Mouse (Mus musculus) CD4-positive helper T cell, adult 2 months (primary cell): Measurements from ENCODE around the gene Flii.

Experiments used
- DNase-seq: peaks from one replicate; pipeline ENCODE4 v3.0.0-alpha.2; 2012; ENCODE audit warnings: low read depth, missing footprints, low spot score

Flii gene

DNA sequence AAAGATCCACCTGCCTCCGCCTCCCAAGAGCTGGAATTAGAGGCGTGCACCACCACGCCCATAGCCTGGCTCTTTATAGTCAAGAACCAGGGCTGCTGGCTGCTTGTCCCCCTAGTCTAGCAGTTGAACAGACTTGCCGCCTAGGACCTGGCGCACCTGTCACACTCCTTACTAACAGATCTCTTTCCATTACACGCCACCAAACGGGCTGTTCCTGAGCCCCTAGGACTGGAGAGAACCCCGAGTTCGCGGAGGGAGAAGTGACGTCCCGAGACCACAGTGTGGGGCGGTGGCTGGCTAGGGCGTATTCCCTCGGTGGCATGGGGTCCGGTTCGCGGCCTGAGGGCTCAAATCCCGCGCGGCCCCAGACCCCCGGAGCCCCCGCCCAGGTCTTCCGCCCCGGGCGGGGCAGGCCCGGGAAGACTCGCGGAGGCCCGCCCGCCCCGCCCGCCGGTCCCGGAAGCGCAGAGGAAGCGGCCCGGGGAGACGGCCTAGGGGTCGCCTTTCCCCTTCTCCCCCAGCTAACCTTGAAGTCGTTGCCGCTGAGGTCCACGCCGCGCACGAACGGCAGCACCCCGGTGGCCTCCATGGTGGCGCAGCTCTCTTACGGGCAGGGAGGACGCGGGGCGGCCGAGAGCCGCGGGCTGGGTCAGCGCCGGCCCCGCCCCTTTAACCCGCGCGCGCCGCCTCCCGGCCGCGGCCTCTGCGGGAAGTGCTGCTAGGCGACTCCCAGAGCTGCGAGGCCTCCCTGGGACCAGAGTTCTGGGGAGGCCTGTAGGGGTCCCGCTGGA is at the start of gene Flii:
Flii (minus strand) TSS at position 663 of the 791 bp plus-strand sequence.
- peak; percentile 87 for DNase-seq

DNA sequence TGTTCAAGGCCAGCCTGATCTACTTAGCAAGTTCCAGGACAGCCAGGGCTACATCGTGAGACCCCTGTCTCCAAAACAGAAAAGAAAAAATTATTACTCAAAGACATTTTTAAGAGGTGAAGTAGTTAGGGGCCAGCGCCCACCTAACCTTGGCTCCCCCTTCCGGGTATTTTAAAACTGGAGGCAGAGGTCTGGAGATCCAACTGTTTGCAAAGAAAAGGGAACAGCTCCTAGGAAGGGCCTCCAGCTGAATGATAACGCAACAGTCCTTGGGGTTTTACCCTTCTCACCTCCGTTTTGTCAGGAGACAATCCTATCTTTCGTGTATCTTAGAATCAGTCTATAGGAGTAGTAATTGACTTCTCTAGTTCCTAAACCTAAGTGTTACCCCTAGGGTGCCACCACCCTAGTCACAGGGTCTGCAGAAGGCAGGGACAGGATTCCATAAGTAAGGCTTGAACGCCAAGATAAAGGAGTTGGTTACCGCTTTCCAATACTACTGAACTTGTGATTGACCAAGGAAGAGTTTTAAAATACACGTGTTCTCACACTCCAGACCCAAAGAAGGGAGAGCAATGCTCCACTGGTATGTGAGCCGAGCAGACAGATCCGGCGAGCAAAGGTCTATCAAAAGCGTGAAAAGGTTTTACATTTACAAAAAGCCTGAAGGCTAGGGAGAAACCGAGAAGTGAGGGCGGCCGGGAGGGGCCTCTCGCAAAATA is 49.2 kb upstream of the Flii start:
- no peak for DNase-seq

DNA sequence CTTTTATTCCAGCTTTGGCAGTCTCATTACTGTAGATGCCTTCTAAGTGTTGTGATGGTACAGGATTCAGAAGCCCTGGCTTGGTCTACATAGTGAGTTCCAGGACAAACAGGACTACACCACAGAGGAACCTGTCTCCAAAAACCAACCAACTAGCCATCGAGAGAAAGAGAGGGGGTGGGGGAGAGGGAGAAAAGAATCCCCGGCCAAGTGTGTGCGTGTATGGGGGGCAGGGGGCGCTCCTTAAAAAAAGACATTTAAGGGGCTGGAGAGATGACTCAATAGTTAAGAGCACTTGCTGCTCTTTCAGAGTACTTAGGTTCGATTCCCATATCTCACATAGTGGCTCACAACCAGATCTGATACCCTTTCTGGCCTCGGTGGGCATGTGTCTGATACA is 48.5 kb upstream of the Flii start:
- DNase-seq: no peak

DNA sequence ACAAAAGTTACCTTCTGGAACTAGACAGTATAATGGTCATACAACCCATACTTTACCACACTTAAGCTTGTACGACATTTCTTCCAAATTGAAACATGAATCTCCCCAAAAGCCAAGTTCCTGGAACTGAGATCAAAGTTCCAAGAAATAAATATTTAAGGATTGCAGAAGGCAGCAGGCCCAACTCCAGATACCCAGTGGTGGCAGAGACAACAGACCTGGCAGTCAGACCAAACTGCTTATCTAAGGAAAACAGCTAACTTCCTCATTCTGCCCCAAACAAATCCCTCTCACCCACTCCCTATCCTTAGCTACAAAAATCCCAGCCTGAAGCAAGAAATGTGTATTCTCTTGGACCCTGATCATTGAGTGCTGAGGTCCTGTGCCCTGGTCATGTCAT is 47.8 kb upstream of the Flii start:
- DNase-seq: no peak

- no peak for DNase-seq
Observed at GRCm38 (mm10) chr11:60774158-60774689, 47.2 kb upstream of the Flii start.

DNA sequence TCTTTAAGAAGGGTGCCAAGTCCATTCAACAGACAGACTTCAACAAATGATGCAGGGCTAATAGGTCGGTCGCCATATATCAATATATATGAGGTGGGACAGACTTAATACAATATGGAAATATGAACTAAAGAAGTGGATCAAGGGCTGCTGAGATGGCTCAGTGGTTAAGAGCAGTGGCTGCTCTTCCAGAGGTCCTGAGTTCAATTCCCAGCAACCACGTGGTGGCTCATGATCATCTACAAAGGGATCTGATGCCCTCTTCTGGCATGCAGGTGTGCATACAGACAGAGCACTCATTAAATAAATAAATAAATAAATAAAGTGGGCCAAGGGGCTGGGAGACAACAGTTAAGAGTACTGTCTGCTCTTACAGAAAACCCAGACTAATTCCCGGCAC is 45.1 kb upstream of the Flii start:
- no peak for DNase-seq

DNA sequence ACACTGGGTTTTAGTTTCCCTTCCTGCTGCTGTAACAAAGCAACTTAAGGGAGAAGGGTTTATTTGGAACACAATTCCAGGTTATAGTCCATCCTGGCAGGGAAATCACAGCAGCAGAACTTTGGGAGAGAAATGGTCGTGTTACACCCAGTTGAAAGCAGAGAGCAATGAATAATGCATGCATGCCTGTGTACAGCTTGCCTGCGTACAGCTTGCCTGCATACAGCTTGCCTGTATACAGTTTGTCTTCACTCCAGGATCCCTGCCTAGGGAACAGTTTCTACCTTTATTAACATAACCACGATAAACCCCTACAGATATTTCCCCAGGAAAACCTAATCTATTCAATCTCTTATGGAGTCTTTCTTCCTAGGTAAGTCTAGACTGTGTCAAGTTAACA is 43.7 kb upstream of the Flii start:
- DNase-seq: no peak

- no peak for DNase-seq
Observed at GRCm38 (mm10) chr11:60769322-60769721, 42.3 kb upstream of the Flii start.

DNA sequence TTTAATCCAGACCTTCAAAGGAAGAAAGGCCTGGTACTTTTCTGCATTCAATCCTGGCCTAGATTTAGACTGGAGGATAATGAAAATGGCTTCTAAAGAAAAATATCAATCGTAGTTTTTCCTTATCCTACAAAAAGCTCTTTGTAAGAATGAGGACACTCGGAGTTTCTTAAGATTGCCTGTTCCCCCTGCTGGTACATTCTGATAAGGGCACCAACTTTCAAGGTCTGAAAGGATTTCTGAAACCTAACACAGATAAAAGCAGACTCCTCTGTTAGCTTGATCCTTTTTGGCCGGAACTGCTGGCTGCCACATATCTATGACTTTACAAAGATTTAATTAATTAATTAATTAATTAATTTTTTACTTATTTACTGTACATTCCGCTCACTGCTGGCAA is 39.9 kb upstream of the Flii start:
- no peak for DNase-seq

GRCm38 (mm10) chr11:60761681-60762080 is 34.6 kb upstream of the Flii start:
- DNase-seq: no peak

DNA sequence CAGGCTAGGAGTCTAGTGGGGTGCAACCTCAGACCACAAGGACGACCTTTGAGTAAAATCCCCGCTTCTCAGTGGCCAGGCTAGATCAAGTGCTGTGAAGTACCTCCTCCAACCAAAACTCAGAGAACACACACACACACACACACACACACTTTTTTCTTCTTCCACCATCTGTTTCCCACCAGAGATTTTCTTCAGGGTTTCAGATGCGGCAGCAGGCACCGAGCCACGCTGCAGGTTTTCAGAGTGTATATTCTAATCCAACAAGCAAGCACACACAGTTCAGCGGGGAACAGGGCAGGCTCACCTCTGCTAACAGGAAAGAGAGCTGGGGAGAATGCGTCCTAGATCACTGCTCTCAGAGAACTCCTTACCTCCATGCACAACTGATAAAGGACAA is 28.5 kb upstream of the Flii start:
- DNase-seq: no peak

DNA sequence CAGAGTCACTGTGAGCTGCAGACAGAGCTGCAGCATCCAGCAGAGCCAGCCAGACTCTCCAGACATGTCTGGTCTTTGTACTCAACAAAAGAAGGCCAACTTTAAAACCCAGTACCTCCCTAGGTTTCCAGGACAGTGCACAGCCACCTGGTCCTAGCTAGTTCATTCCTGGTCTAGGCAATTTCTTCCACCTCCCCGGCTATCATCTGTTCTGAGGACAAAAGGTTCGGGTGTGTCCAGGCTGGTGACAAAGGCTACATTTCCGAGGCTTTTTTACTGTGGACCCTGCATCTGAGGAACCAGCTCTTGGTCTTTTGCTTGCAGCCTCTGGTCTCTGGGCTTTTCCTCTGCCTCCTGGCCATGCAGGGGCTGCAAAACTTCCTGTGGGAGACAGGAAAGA is 13.3 kb upstream of the Flii start:
- DNase-seq: no peak

GRCm38 (mm10) chr11:60737450-60737849 is 10.4 kb upstream of the Flii start:
- no peak for DNase-seq

- no peak for DNase-seq
Observed at GRCm38 (mm10) chr11:60736491-60736890, 9.4 kb upstream of the Flii start.

DNA sequence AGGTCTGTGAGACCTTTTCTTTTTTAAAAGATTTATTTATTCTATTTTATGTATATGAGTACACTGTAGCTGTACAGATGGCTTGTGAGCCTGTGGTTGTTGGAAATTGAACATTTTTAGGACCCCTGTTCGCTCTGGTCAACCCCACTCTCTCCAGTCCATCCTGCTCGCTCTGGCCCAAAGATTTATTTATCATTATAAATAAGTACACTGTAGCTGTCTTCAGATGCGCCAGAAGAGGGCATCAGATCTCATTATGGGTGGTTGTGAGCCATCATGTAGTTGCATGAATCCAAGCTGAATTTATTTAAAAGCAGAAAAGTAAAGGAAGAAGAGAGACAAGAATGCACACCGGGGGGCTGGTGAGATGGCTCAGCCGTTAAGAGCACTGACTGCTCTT is 8.1 kb upstream of the Flii start:
- no peak for DNase-seq

DNA sequence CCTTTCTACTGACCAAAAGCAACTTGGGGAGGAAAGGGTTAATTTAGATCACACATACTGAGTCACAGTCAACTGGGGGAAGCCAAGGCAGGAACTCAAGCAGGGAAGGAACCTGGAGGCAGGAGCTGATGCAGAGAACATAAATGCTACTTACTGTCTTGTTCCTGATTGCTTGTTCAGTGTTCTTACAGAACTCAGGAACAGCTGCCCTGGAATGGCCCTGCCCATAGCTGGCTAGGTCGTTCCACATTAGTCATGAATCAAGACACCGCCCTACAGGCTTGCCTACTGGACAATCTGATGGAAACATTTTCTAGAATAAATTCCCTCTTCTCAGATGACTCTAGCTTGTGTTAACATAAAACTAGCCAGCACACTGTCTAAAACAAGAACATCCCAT is 7.1 kb upstream of the Flii start:
- DNase-seq: no peak

GRCm38 (mm10) chr11:60731251-60731650 is 4.2 kb upstream of the Flii start:
- DNase-seq: no peak

DNA sequence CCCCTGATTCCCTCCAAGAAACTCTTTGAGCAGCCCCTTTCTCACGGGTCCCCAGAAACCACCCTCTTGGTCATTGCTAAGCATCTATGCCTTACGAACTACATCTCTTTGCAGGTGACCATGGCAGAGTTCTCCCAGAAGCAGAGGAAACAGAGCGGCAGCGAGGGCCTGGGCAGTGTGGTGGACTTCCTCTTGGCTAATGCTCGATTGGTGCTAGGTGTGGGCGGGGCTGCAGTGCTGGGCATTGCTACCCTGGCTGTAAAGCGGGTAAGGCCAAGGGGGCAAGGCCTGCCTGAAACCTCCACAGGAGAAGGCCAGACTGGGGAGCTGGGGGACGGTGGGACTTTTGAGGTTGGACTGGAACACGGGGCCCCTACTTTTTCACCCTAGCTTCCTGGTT is 3.1 kb upstream of the Flii start:
- DNase-seq: no peak

GRCm38 (mm10) chr11:60729217-60729641 is 2.2 kb upstream of the Flii start:
- no peak for DNase-seq

DNA sequence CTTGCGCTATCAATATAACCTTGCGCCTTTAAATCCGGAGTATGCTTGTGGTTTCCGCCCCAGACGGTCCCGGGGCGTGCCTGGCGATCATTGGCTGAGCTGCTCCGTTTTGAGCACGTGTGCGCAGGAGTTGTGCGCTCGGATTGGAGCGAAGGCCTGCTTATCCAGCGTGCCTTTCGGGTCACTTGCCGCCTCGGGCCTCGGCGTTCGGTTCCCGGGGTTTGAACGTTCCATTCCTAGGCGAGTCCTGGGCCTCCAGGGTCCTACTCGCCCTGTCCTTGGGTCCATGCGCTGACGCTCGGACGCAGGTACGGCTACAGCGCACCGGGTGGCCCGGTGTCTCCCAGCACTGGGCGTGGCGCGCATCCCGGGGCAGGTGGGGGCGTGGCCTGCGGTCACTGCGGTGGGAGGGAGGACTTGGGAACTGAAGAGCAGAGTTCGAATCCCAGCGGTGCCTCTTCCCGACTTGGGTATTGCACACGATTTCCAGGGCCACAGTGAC is 1.2 kb upstream of the Flii start, which contains the start of gene Mief2:
Mief2 (plus strand) TSS at position 139 of the 502 bp plus-strand sequence.
- DNase-seq: peak; percentile 96

DNA sequence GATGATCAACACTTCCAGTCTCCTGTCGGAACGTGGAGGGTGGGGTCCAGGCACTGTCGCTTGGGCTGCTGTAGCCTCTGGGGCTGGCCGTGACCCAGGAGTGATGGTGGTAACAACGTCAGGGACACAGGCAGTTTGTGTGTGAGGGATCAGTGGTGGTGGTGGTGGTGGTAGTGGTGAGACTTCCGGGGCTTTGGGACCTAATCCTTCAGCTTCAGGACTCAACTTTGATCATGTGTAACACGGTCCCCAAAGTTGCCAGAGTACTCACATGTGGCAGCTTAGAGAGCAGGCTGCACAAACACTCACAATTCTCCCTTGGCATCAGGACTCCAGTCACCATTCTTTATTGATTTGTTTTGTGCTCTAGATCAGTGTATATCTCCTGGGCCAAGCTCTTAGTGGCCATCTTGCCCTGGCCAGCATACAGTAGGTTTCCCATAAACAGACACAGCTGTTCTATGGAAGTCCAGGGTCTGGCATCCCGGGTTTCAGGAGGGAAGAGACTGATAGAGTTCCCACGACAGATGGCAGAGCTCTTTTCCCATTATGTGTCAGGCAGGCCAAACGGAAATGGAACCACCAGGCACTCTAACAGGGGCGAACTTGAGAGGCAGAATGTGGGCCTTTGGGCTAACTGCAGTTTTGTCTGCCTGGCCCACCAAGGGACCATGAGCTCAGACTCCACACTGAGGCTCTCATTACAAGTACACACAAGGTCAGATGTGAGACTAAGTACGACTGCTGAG is 503 bp upstream of the Flii start:
- no peak for DNase-seq

DNA sequence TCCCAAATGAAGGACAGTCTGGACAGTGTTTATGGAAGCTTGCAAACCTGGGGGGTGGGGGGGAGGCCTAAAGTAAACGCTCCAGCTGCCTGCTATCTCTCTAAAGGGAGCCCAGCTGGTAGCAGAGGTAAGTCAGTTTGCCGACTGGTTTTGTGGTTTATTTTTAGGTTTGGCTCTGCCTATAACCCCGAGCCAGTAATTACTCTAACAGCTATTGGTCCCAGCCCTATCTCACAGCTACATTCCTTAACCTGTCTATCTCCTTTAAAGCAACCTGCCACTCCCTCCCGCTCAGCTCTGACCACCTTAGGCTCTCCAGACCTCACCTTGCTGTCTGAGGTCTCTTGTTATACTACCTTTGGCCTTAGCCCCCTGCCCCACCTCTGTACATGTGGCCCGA is 7.8 kb downstream of the Flii start:
- no peak for DNase-seq
